Mouse (Mus musculus) neural tube, embryonic 14.5 days (tissue): Measurements from ENCODE around the gene Heatr5a. TPM values are rescaled to one million over a fixed set of nuclear protein-coding genes. Genes with fewer than 3 reads are reported as not detected.

Experiments
- ATAC-seq: fragments of 200-750 bp; cut with Nextera tagmentation; 2 replicates; pipeline ENCODE4 v1.8.0; 2017; ENCODE audit warnings: low read depth, mild to moderate bottlenecking, moderate TSS enrichment, moderate library complexity
- H3K27ac ChIP-seq: fragments of 300-500 bp; sonication (generic); 2 replicates; pipeline ENCODE4 v1.5.1; 2014; ENCODE audit warnings: low read depth, mild to moderate bottlenecking, control low read depth, low read length, moderate library complexity, mixed read lengths
- H3K27me3 ChIP-seq: fragments of 300-500 bp; sonication (generic); 2 replicates; pipeline ENCODE4 v1.6.1; 2014; ENCODE audit warnings: low read length; ENCODE audit not compliant: control insufficient read depth, insufficient read depth
- H3K36me3 ChIP-seq: fragments of 300-500 bp; sonication (generic); 2 replicates; pipeline ENCODE4 v1.6.1; 2014; ENCODE audit warnings: low read length, mixed read lengths; ENCODE audit not compliant: control insufficient read depth, insufficient read depth
- H3K4me1 ChIP-seq: fragments of 300-500 bp; sonication (generic); 2 replicates; pipeline ENCODE4 v1.6.1; 2014; ENCODE audit warnings: low read length; ENCODE audit not compliant: control insufficient read depth, insufficient read depth
- H3K4me2 ChIP-seq: fragments of 300-500 bp; sonication (generic); 2 replicates; pipeline ENCODE4 v1.6.1; 2014; ENCODE audit warnings: mild to moderate bottlenecking, low read depth, low read length, control low read depth
- H3K4me3 ChIP-seq: fragments of 300-500 bp; sonication (generic); 2 replicates; pipeline ENCODE4 v1.5.1; 2014; ENCODE audit warnings: low read depth, low read length, control low read depth, mixed read lengths
- H3K9ac ChIP-seq: fragments of 300-500 bp; sonication (generic); replicated peaks from 2 replicates; pipeline ENCODE4 v1.6.1; 2014; ENCODE audit warnings: low read depth, mild to moderate bottlenecking, control low read depth, low read length, mixed read lengths
- H3K9me3 ChIP-seq: fragments of 300-500 bp; sonication (generic); 2 replicates; pipeline ENCODE4 v1.6.1; 2016; ENCODE audit warnings: low read length; ENCODE audit not compliant: control insufficient read depth
- WGBS: fragments of 180-500 bp; shearing (Covaris S2); extraction: QIAGEN DNeasy Blood & Tissue Kit; methylation state at CpG from one replicate; pipeline ENCODE4 v1.1.7; 2014; 5-methylcytosine and 5-hydroxymethylcytosine counted together
- polyA plus RNA-seq: library from polyadenylated mRNA; unstranded; fragments of >200 nt; fragmentation: Nextera tagmentation; extraction: Ambion mirVana; gene quantifications from 2 replicates; pipeline ENCODE4 v1.2.1, GENCODE M21; 2014

Gene Heatr5a
- polyA plus RNA-seq, 1 experiment from 2014 or later: 9.1 TPM

DNA sequence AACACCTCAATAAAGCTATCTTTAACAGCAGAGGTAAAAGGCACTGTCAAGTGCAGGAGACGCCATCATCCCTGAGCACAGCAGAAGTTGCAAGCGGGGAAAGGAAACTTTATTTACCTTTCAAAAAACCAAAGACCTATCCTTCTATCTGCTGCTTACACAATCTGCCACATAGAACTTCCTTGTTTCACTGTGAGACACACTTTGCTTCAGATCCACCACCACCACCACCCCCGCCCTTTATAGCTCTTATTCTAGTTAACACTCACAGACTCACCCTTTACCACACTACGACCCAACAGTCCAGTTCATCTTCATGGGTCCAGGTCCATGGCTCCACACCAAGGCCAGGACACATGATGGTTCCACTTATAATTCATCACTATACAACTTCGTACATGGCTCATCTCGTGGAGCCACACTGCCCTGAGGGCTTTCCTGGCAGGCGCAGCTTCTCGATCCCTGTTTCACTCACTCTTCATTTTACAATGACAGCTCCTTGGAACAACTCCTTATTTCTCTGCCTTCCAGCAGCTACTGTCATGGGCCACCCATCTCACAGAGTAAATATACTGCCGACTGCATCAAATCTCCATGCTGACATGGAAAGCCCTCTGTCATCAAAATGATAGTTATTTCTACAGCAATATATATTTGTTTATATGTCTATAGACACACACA is 3.1 kb downstream of the Heatr5a start:
- no peak overlapping the region for H3K4me2 ChIP-seq
- 81% methylated on average over 9 of the region's 9 CpGs for WGBS
- no peaks in the 10 kb centered on the region for H3K4me1 ChIP-seq
- H3K9ac ChIP-seq: no peak overlapping the region
- no peaks in the 10 kb centered on the region for H3K9me3 ChIP-seq
- no peak overlapping the region for H3K4me3 ChIP-seq
- no peak overlapping the region for H3K27ac ChIP-seq
- H3K36me3 ChIP-seq: no peaks in the 10 kb centered on the region
- peaks cover 5% of the 10 kb centered on the region; the same call in 1 of the 2 replicates for H3K27me3 ChIP-seq
- ATAC-seq: no peak

DNA sequence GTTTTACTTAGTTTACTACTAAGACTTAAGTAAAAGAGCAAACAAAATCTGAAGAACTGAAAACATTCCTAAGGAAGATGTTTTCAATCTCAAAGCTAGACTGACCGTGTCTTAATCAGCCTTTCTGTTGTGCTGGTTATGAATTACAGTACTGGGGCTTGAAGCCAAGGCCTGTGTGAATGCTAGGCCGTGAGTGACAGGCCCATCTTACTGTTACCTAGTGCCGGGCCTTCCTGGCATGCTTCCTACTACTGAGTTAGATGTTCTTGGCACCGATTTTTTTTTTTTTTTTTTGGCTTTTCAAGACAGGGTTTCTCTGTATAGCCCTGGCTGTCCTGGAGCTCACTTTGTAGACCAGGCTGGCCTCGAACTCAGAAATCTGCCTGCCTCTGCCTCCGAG is 13.5 kb downstream of the Heatr5a start:
- H3K4me3 ChIP-seq: no peak overlapping the region
- H3K9me3 ChIP-seq: no peaks in the 10 kb centered on the region
- 0 out of 2 replicates have a peak, but pooled peaks cover 10% of the 10 kb centered on the region for H3K36me3 ChIP-seq
- ATAC-seq: no peak
- no peak overlapping the region for H3K9ac ChIP-seq
- 88% methylated on average over 6 of the region's 6 CpGs for WGBS
- H3K27me3 ChIP-seq: no peaks in the 10 kb centered on the region
- no peaks in the 10 kb centered on the region for H3K4me1 ChIP-seq
- no peak overlapping the region for H3K4me2 ChIP-seq
- H3K27ac ChIP-seq: no peak overlapping the region

DNA sequence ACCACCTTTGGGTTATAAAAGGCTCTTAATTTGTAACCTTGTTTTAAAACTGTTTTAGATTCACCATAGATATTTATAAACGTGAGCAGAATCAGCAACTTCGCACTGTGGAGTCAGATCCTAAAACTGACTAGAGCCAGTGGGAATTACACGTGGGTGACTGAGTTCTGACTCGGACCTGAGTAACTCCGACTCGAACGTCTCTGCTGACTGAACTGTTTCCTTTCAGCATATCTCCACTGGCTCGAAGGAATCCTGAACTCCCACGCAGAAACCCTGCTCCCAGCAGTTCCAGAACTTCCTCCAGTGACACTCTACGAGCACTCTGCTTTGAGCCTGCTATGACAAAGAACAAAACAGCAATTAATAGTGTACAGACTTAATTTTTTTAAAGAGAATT is 18.8 kb downstream of the Heatr5a start:
- Histone ChIP-seq H3K4me1 (no peaks in the 10 kb centered on the region), H3K9ac (no peak overlapping the region), H3K36me3 (peaks cover 30% of the 10 kb centered on the region), H3K4me2 (no peak overlapping the region), H3K27me3 (no peaks in the 10 kb centered on the region), H3K4me3 (no peak overlapping the region), H3K27ac (no peak overlapping the region), H3K9me3 (no peaks in the 10 kb centered on the region)
- WGBS: 89% methylated on average over 10 of the region's 10 CpGs
- ATAC-seq: no peak

DNA sequence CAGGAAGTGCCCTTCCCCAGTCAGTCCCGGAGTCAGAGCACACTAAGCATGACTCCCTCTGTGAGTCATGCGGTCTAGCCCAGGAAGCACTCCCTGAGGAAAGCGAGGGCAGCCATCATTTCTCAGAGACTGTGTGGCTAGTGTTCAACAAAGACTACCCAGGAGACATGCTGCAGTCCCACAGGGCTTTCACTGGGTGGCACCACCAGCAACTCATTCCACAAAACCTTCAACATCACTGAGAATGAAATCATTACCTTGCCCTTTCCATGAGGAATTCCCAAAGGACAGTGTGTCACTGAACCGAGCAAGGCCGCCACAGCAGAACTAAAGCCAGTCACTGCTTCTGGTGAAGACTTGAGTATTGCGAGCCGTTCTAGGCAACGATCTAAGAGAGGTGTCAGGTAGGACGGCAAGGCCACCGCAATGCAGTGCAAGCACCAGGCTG is 23.6 kb downstream of the Heatr5a start:
- no peak overlapping the region for H3K27ac ChIP-seq
- H3K27me3 ChIP-seq: no peaks in the 10 kb centered on the region
- H3K4me3 ChIP-seq: no peak overlapping the region
- H3K4me2 ChIP-seq: no peak overlapping the region
- H3K4me1 ChIP-seq: no peaks in the 10 kb centered on the region
- no peak for ATAC-seq
- 83% methylated on average over 10 of the region's 10 CpGs for WGBS
- H3K9ac ChIP-seq: no peak overlapping the region
- H3K36me3 ChIP-seq: peaks cover 22% of the 10 kb centered on the region
- H3K9me3 ChIP-seq: no peaks in the 10 kb centered on the region

DNA sequence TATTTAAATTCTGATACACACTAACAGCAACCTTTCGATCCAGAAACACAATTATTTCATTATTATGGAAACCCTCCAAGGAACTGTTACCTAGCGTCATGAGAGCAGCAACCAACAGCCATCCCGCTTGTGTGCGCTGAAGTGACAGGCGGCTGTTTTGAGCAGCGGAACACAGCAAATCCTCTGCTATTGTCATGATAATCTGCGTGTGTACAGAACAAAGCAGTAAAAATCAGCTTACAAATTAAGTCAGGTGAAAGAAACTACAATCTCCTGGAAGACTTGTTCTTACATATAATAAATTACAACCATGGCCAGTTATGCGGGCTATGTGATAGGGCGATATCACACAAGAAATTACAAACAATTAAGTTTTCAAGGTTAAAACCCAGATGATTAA is 25.8 kb downstream of the Heatr5a start:
- Histone ChIP-seq H3K4me2 (no peak overlapping the region), H3K27ac (no peak overlapping the region), H3K36me3 (peaks cover 14% of the 10 kb centered on the region), H3K9me3 (no peaks in the 10 kb centered on the region), H3K9ac (no peak overlapping the region), H3K4me3 (no peak overlapping the region), H3K27me3 (no peaks in the 10 kb centered on the region), H3K4me1 (no peaks in the 10 kb centered on the region)
- 47% methylated on average over 9 of the region's 9 CpGs for WGBS
- no peak for ATAC-seq

DNA sequence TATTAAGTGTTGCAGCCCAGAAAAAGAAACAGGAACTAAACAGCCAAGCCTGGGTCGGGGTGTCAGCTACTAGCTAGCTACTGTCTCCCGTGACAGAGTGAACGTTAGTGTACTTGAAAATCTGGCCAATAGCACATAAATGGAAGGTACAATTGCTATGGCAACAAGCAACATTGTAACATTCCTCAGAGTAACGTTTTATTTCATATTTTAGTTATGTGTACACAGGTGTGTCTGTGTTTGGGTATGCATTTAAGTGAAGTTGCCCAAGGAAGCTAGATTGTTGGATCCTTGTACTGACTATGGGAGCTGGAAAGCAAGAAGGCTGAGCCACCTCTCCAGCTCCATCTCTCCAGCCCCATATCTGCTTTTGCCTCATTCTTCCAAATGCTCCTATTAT is 31.3 kb downstream of the Heatr5a start:
- Histone ChIP-seq H3K9me3 (no peaks in the 10 kb centered on the region), H3K4me2 (no peak overlapping the region), H3K4me3 (no peak overlapping the region), H3K36me3 (no peaks in the 10 kb centered on the region), H3K27ac (no peak overlapping the region), H3K4me1 (no peaks in the 10 kb centered on the region), H3K27me3 (no peaks in the 10 kb centered on the region), H3K9ac (no peak overlapping the region)
- ATAC-seq: no peak
- 88% methylated on average over 4 of the region's 4 CpGs for WGBS

DNA sequence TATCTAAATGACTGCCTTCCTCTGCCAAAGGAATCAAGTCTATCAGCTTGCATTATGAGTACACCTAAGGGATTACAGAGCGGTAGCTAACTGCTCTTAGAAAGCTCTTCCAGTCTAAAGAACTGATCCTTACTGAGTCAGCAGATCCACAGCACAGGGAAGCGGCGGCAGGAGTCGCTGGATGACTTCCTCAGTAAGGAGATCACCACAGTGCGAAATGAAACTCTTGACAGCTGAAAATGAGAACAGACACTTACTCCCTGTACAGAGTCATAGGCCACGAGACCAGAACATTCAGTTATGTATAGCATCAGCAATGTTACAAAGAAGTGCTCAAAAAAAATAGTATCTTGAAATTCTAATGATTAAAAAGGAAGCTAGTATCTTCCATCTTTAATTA is 33.2 kb downstream of the Heatr5a start:
- Histone ChIP-seq H3K4me2 (no peak overlapping the region), H3K9ac (no peak overlapping the region), H3K27ac (no peak overlapping the region), H3K4me3 (no peak overlapping the region), H3K4me1 (no peaks in the 10 kb centered on the region), H3K36me3 (no peaks in the 10 kb centered on the region), H3K9me3 (no peaks in the 10 kb centered on the region), H3K27me3 (no peaks in the 10 kb centered on the region)
- ATAC-seq: no peak
- 81% methylated on average over 6 of the region's 6 CpGs for WGBS

DNA sequence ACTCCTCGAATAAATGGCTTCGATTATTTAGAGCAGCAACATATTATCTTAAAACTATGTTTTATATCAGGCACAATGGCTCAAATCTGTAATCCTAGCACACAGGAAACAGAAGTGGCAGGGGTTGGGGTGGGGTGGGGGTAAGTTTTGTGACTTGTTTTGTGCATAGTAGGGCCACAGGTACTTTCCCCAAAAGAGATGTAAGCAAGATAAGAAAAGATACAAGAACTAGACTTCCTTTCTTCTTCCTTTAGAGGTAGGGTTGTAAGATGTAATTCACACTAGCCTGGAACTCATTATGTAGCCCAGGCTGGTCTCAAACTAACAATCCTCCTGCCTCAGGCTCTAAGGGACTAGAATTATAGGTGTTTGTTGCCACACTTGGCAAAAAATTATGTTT is 41.5 kb downstream of the Heatr5a start:
- H3K4me1 ChIP-seq: no peaks in the 10 kb centered on the region
- H3K36me3 ChIP-seq: no peaks in the 10 kb centered on the region
- no peak for ATAC-seq
- H3K9ac ChIP-seq: no peak overlapping the region
- H3K9me3 ChIP-seq: no peaks in the 10 kb centered on the region
- H3K4me3 ChIP-seq: no peak overlapping the region
- no peaks in the 10 kb centered on the region for H3K27me3 ChIP-seq
- no peak overlapping the region for H3K27ac ChIP-seq
- no peak overlapping the region for H3K4me2 ChIP-seq
- WGBS: 98% methylated on average over 2 of the region's 2 CpGs

DNA sequence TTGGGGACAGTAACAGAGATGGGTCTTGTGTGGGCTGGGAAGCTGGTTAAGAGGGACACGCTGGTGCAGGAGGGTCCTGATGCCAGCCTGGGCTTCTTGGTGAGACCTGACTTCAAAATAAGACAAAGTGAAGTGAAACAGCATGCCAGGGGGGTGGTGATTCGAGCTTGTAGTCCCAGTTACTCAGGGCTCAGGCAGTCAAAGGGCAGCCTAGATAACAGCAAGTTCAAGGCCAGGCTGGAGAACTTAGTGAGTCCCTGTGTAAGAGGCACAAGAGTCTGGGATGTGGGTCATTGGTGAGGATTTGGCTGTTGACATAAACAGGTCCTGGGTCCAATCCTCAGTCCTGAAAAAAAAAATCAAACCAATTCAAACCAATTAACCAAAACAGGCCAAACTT is 53.9 kb downstream of the Heatr5a start:
- WGBS: 90% methylated on average over 2 of the region's 2 CpGs
- no peak for ATAC-seq

More for the DNA sequence above, 53.9 kb downstream of the Heatr5a start:
- Histone ChIP-seq H3K9me3 (no peaks in the 10 kb centered on the region), H3K27me3 (no peaks in the 10 kb centered on the region), H3K4me1 (no peaks in the 10 kb centered on the region), H3K36me3 (peaks cover 6% of the 10 kb centered on the region), H3K4me2 (no peak overlapping the region), H3K9ac (no peak overlapping the region), H3K27ac (no peak overlapping the region), H3K4me3 (no peak overlapping the region)
